Mouse (Mus musculus): ENCODE data around the gene Cfd.
A peak's percentile ranks its signal among the peaks of the same experiment; 100 is the strongest.

Cfd gene

DNA sequence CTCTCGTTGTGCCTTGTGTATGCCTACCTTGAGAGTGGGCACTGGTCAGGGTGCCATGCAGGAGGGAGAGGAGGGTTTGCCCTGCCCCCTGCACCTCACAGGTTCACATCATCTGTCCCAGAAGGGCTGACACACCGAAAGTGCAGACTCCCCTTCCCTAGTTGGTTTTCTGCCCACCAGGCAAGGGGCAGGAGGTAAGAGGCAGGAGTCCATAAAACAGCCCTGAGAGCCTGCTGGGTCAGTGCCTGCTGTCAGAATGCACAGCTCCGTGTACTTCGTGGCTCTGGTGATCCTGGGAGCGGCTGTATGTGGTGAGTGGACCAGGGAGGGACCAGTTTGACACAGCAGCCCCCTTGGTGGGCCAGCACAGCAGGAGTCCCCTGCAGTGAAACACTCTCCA is at the start of gene Cfd:
Gene Cfd, plus strand, starts transcription at position 184 of the 400 bp plus-strand sequence.
- no peak for DNase-seq (ENCODE audit: low spot score)

DNA sequence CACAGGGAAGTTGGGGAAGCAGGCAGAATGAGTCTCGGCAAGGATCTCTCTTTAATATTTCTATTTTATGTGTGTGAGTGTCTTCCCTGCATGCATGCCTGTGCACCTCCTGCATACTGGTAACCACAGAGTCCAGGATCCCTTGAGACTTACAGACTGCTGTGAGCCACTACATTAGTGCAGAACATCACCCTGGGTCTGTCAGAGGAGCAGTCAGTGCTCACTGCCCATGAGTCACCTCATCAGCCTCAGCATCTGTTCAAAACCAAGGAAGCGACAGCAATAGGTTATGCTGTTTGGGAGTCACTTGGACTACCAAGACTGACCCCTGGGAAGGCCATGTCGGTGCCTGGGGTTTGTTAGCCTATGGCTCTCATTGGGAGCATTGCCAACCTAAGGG is 48.3 kb upstream of the Cfd start:
- DNase-seq (ENCODE audit: low spot score), result no peak

DNA sequence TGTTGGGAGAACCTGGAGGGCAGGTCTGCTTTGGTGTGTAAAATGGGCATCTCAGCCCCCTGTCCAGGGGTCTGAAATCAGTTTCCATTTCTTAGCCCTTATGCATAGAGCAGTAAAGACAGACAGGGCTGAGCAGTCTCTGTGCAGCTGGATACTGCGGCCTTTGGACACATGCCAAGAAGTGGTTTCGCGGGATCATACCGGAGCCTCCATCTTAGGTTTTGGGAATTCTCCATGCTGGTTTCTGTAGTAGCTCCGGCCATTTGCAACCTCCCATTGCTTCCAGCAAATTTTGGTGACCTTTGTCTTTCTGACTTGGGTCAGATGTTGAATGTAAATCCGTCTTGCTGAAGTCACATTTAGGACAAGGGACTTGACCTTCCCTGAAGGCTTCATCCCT is 47.2 kb upstream of the Cfd start:
- no peak for DNase-seq (ENCODE audit: low spot score)

DNA sequence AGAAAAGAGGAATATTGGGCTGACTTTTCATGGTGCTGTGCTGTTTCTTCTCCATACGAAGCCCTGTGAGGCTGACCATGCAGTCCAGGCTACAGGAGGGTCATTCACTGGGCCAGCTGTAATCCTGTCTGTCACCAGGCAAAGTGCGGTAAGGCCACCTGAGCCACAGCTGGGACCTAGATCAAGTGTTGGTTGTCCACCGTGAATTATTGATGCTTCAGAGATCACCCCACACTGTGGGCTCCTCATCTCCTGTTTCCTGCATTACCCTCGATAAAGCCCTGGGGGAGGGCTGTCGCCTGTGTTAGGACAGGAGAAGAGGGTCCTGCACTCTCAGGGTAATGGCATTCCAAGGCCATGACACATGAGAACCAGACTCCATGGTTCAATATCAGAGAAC is 44.1 kb upstream of the Cfd start:
- DNase-seq (ENCODE audit: low spot score), result no peak

DNA sequence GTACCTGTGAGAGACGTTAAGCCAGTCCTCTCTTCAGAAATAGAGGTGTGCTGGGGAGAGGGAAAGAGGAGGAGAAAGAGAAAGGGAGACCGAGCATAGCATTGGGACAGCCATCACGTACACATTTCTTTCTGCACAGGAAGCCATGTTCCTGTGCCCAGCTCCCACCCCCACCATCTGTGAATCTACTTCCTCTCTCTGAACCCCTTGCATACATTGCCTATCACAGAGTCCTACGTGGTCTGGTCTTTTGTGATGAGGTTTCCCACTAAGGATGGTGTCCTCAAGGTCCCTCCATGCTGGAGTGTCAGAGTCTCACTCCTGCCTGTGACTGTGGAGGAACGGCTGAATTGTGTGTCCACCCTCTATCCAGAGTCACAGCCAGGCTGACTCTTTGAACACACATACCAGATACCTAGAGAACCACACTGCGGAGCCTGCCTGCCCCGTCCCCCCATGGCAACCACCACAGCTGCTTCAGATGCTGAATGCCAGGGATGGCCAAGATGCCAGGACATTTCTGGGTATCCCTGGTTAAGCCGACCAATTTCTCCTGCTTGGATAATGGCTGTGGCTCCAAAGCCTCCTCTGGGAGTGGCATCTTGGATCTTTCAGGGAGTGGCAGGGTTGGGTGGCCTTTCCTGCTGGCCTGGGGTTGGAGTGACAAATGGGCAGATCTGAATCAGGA is 40.6 kb upstream of the Cfd start:
- DNase-seq (ENCODE audit: low spot score), result no peak

DNA sequence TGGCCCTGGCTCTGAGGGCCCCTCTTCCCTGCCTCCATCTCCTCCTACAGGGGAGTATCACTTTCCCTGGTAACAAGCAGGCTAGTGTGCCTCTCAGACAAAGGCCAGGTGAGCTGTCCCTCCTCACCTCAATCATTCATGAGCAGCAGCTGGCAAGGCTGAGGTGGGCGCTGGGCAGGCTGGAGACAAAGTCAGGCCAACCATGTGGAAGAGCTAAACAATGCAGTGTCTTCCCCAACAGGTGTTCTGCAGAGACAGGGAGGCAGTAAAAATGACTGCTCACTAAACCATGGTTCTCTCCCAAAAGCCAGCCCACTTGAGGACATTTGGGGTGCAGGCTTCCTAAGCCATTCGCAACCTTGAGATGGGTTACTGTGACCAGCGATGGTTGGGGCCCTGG is 39.0 kb upstream of the Cfd start:
- DNase-seq (ENCODE audit: low spot score), result no peak

DNA sequence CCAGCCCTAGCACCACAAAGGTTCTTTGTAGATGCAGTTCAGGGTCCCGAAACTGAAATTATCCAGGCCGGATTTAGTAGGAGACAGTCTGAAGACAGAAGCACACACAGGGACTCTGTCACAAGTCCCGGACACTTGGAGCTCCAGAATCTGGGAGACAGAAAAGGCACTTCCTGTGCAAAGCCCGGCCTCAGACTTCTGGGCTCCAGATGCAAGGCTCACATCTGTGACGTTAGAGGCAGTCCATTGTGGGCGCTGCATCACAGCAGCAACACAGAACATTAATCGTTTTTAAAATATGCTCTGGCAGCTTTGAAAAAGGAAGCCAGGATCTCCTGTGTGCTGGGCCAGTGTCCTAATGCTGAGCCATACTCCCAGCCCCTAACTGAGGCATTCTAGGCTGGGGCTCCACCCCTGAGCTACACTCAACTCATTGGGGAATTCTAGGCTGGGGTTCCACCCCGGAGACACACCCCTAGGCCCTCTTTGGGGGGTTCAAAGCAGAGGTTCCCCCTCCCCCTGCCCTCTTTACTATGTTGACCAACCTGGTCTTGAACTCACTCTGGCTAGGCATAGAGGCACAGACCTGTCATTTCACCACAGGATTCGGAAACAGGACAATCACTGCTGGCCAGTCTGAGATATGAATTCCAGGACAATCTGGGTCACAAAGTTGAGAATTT is 38.4 kb upstream of the Cfd start:
- no peak for DNase-seq (ENCODE audit: low spot score)

DNA sequence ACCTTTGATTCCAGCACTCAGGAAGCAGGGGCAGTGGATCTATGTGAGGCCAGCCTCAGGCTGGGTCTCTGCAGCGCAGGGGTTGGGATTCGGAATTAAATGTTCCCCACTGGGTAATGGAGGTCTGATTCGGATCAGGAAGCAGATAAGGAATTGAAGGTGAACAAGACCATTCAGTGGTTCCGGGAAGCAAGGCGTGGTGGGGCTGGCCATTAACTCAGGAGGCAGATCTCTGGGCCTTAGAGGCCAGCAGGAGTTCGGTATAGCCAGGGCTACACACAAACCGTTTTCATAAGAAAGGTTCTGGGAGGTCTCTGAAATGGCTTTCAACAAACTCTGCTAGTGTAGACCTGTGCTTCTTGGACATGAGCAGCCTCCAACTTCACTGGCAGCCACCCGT is 37.8 kb upstream of the Cfd start:
- no peak for DNase-seq (ENCODE audit: low spot score)

DNA sequence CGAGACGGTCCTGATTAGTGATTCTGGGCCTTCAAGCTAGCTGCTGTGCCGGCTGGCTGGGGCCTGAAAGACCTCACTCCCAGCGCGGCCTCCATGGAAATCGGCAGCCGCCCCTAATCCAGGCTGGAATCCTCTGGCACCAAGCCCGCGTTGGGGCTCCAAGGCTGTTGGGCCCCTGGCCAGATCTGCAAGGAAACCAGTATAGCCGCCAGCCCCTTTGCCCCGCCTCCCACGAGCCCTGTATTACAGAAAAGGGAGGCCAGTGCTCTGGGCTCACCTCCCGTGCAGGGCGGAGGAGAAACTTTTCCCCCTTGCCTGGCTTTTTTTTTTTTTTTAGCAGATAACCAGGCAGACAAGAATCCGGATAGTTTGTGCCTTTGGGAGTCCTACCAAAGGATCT is 37.3 kb upstream of the Cfd start:
- peak; percentile 86 for DNase-seq (ENCODE audit: low spot score)

DNA sequence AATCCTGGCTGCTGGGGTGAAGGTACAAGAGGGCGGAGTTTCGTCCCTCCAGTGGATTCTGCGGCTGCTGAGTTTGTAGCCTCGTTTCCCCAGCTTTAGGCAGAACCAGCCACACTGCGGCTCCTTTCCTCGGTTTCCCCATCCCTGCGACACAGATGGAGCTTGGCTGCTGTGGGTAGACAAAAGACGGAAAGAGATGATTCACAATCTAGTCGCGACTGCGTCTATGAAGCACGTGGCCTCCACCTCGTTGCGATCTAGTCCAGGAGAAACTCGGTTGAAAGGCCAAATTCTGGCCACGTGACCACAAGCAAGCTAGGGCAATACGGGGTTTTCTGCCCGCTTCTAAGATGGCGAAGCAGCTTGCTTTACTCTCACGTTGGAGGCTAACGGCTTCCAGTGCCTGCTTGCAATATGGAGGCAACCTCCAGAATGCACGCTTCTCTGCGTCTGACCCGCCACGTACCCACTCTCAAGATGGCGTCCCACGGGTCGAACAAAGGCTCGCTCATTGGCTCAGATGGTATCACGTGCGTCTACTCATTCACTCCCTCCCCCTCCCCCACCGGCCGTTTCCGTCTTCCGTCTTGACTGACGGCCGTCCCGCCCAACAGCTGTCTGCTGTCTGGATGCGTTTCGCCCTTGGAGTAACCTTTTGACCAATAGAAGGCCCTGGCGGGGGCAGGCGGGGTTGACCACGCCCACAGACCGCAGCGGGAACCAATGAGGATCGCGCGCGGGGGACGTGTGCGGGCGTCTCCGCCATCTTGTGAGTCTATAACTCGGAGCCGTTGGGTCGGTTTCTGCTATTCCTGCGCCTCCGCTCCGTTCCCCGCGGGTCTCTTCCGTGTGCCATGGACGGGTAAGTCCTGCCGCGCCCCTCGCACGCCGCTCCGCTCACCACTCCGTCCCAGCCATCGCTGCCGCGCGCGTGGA is 36.5 kb upstream of the Cfd start, which contains the start of gene Ptbp1:
Gene Ptbp1, plus strand, starts transcription at position 568 of the 936 bp plus-strand sequence.
- peak; percentile 99 for DNase-seq (ENCODE audit: low spot score)

DNA sequence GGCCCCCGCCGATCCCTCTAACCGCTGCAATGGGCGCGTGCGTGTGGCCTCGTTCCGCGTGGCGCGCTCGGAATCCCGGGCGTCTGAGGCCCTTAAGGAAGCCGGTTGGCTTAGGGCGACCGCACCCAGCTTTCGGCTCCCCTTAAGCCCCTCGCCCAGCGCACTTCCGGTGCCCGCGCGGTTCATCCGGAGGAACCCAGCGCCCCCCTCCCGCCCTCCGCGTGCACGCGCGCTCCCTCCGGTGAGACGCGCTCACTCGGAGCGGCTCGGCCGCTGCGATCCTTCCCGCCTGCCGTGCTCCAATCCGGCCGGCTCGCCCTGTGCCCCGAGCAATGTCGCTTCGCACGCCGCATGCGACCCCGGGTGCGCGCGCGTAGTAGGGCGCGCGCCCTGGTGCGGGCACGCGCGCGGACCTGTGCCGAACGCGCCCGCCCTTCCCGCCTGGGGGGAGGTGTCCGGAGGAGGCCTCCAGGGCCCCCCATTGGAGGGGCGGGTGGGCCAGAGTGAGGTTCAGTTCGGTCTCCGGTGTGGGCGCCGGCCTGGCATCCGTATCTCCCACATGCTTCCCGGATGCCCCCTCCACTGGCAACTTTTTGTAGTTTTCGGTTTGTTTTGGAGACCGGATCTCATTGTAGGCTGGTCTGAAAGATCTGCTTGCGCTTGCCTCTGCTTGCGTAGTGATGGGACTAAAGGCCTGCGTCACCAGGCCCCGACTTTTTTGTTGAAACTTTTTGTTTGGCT is 35.7 kb upstream of the Cfd start:
- no peak for DNase-seq (ENCODE audit: low spot score)

DNA sequence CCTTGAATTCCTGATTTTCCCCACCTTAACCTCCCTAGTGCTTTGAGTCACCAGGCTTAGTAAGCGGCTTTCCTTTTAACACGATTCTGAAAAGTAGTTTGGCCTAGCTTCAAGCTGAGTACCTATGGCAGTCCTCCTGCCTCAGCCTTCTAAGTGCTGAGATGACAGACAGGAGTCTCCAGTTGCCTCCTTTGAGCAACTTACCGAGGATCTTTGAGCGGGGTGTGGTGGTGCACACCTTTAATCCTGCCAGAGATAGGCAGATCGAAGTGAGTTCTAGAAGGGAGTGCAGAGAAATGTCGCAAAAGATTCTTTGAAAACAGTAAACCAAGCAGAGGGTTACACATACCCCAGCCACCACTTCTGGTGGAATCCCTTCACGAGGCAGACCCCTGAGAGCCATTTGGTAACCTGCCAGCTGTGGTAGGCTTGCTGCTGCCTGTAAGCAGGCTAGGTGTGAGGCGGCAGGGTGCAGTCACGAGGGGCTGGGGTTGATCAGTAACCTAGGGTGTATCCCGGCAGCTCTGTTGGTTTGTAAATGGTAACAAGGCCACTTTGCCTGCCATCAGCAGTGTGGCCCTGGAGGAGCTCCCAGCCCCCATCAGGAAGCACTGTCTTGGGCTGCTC is 35.0 kb upstream of the Cfd start:
- DNase-seq (ENCODE audit: low spot score), result no peak

DNA sequence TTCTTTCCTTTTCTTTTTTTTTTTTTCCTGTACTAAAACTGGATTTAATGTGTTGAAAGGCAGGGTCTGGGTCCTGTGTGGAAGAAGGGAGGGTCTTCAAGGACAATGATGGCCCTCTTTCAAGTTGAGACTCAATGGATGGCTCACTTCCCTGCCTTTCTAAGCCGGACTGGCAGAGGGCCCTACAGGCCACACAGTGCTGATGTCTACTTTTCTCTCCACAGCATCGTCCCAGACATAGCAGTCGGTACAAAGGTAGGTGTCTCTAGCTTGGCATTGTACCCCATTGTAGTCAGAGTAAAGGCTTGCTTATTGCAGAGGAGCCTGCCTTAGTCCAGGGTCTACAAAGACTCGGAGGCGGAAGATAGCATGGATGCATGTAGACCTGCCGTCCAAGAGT is 34.4 kb upstream of the Cfd start:
- DNase-seq (ENCODE audit: low spot score), result no peak

DNA sequence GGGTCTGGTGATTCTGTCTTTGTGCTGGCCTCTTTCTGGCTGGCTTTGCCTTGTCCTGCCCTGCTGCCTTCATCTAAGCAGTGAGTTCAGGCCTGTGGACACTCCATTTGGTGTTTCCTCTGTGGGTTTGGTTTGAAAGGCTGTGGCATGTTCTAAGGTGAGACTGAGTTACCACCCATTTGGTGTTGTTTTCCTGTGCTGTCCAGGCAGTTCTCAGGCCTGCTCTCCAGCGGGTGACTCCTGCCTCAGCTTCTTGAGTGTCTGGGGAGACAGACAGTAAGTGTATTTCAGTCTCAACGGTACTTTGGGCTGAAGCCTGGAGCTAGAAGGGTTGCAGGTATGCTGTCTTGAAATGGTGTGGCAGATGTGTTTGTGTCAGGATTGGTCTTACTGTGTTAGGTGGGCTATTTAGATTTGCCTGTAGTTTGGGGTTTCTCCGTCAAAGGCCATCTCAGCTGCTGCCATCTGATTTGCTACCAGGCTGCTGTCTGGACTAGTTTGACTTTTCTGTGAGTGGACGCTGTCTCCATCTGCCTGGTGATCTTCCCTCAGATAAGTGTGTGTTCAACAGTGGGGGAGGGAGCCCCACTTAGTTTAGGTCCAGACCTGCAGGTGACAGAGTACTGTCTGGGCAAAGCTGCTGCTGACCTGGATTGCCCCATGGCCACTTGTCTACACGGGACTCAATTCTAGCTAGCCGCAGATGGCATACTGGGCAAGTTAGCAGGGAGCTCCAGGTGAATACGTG is 33.8 kb upstream of the Cfd start:
- no peak for DNase-seq (ENCODE audit: low spot score)

DNA sequence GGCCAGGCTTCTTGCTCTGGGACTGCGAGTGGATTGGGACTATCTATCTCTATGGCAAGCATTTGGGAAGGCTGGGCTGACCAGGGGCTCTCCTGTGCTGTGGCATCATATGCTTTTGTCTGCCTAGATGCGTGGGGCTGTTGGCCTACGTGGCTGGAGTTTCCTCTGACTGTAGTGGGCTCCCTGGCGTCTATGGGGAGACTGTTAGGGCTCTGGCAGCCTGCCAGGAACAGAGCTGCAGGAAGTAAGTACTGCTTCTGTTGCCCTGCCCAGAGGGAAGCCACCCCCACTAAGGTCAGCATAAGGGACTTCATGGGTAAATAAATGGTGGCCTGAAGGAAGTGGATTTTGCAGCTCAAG is 33.2 kb upstream of the Cfd start:
- DNase-seq (ENCODE audit: low spot score), result peak; percentile 74

DNA sequence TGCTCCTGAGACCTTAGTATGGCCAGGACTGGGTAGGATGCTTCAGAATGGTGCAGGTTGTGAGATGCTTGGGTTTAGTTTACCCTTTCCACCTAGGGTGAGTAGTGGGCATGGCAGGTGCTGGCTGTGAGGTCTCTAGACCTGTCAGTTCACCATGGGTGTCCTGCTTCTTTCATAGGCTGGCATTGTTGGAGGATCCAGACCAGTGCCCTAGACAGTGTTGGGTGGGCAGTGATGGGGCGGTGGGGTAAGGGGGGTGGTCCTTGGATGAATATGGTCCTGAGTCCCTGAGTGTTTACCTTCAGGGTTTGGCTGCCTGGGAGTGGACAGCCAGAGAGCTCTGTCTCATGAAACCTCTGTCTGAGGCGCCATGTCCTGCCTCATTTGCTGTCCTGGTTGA is 32.8 kb upstream of the Cfd start:
- no peak for DNase-seq (ENCODE audit: low spot score)

DNA sequence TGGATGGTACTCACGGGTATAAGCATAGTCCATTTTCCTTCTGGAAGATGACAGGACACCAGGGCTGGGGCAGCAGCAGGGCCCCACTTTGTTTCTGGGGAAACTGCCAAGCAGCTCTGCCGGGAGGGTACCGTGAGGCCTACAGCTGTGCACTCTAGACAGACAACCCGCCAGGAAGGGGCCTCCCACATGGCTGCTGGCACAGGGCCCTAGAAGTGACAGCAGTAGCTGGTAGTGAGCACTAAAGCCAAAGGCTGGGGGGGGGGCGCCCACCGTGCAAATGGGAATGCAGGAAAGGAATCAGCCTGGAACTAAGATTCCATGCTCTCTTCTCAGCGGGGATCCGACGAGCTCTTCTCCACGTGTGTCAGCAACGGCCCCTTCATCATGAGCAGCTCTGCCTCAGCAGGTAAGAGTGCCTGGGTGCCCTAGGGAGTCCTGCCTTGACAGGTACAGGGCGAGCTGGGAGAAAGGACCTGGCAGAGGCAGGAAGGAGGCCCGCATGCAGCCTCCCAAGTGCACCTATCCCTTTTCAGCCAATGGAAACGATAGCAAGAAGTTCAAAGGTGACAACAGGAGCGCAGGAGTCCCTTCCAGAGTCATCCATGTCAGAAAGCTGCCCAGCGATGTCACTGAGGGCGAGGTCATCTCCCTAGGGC is 32.1 kb upstream of the Cfd start:
- DNase-seq (ENCODE audit: low spot score), result peak; percentile 79

DNA sequence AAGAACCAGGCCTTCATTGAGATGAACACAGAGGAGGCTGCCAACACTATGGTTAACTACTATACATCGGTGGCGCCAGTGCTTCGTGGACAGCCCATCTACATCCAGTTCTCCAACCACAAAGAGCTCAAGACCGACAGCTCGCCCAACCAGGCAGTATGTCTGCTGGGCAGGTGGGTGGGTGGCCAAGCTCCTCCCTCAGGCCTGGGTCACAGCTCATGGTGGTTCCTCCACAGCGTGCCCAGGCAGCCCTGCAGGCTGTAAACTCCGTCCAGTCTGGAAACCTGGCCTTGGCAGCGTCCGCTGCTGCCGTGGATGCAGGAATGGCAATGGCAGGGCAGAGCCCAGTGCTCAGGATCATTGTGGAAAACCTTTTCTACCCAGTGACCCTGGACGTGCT is 31.5 kb upstream of the Cfd start:
- no peak for DNase-seq (ENCODE audit: low spot score)

DNA sequence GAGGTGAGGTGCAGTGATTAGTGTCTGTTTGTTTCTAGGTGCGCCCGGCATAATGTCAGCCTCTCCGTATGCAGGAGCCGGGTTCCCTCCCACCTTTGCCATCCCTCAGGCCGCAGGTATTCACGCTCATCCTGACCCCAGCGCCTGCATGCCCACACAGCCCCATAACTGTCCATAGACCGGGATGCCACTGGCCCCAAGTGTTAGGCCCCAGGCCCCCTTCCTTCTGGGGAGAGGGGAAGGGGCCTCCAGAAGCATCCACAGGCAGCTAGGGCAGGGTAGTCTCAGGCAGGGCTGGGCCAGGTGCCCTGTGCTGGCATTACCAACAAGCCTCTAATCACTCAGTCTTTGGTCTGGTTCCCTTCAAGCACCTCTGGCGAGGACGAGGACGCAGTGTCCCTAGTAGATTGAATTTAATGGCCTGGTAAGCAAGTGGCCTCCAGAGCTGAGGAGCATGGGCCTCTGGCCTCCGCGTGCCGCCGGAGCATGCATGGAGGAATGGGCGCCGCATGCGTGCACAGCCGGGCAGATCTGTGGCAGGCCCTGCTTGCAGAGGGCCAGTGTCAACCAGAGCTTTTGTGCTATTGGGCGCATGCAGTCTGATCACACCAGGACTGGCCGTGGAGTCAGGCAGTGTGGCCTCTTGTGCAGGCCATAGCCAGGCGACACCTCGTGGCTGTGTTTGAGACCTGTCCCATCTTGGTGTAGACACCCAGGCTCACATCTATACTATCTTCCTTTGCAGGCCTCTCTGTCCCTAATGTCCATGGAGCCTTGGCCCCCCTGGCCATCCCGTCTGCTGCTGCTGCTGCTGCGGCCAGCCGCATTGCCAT is 30.4 kb upstream of the Cfd start:
- no peak for DNase-seq (ENCODE audit: low spot score)
